23 mouse cellular contexts compared by ENCODE assay signal in genomic region chr11:43755411-43755810, GRCm38 (mm10). TPM values are rescaled to one million over a fixed set of nuclear protein-coding genes. Genes with fewer than 3 reads are reported as not detected.
A peak's percentile ranks its signal among the peaks of the same experiment; 100 is the strongest.
DNase-seq lines count a peak whose midpoint lies in the region; ATAC-seq and TF ChIP-seq lines count a peak whose summit lies in the region.
"Had no signal": no experiment of that assay in that cellular context is flagged by ENCODE, and none has a peak within 500 bp of the region (broad histone marks: within the 10 kb centered on the region; RNA-seq: fewer than 3 reads in every experiment).

No protein-coding gene starts in this region.

- DNase-seq in lung, embryonic 14.5 days = peak; percentile 21
- no peak for DNase-seq in lung, postnatal 4 days
- DNase-seq in CD4-positive helper T cell, adult 2 months (ENCODE audit: low read depth, low spot score) = peak; percentile 25
- DNase-seq in Patski (ENCODE audit: low read depth, low spot score) = no peak
- no peak for DNase-seq in heart, postnatal 10 days
- DNase-seq in spleen, postnatal 4 days (ENCODE audit: low spot score in 2 of 2) = no peak
- DNase-seq: adrenal gland, adult 8-10 months; cerebellum, adult 11 months; cerebellum, postnatal 14 days; heart, postnatal 4 days; right cerebral cortex, adult 18-20 months had no signal

- H3K27ac ChIP-seq in lung, embryonic 14.5 days (ENCODE audit: low read depth) = no peak overlapping the region
- H3K27ac ChIP-seq: embryonic facial prominence, embryonic 10.5 days; left cerebral cortex, adult 2 months; limb, embryonic 10.5 days; lung, embryonic 15.5 days; midbrain, embryonic 13.5 days had no signal

- no peaks in the 10 kb centered on the region for H3K4me1 ChIP-seq in lung, embryonic 14.5 days (ENCODE audit: insufficient read depth)
- H3K4me1 ChIP-seq: embryonic facial prominence, embryonic 10.5 days; heart, embryonic 12.5 days; limb, embryonic 10.5 days; lung, embryonic 15.5 days; midbrain, embryonic 13.5 days had no signal

- no peak overlapping the region for H3K4me3 ChIP-seq in lung, embryonic 14.5 days (ENCODE audit: low read depth, low read length)
- H3K4me3 ChIP-seq: embryonic facial prominence, embryonic 10.5 days; erythroblast, embryonic 14.5 days; heart, embryonic 12.5 days; left cerebral cortex, adult 2 months; limb, embryonic 10.5 days; lung, embryonic 15.5 days; midbrain, embryonic 13.5 days; myocyte had no signal

- intact Hi-C loops in heart, postnatal 10 days (cut with DNase I) = no loop called here

- no peaks in the 10 kb centered on the region for H3K9me3 ChIP-seq in lung, embryonic 14.5 days (ENCODE audit: low read depth, low read length)
- H3K9me3 ChIP-seq: embryonic facial prominence, embryonic 10.5 days; heart, embryonic 12.5 days; limb, embryonic 10.5 days; lung, embryonic 15.5 days; midbrain, embryonic 13.5 days had no signal

- no peaks in the 10 kb centered on the region for H3K36me3 ChIP-seq in lung, embryonic 14.5 days (ENCODE audit: insufficient read depth)
- H3K36me3 ChIP-seq: embryonic facial prominence, embryonic 10.5 days; heart, embryonic 12.5 days; limb, embryonic 10.5 days; lung, embryonic 15.5 days; midbrain, embryonic 13.5 days had no signal

- no peak for ATAC-seq in lung, embryonic 14.5 days (ENCODE audit: insufficient read depth)
- ATAC-seq in Patski = no peak
- ATAC-seq in megakaryocyte progenitor cell, adult 5-6 weeks (replicated peaks; ENCODE audit: poor library complexity) = peak; percentile 56
- ATAC-seq: forebrain, embryonic 14.5 days; inflammation-experienced regulatory T-cells, adult 6 months; midbrain, embryonic 13.5 days had no signal

- no peak overlapping the region for H3K4me2 ChIP-seq in lung, embryonic 14.5 days
- H3K4me2 ChIP-seq: heart, embryonic 12.5 days; liver, embryonic 11.5 days; lung, embryonic 15.5 days; midbrain, embryonic 13.5 days had no signal

- POLR2A ChIA-PET in Patski (lab: Charles Lee) = no interaction called here

- H3K27me3 ChIP-seq in lung, embryonic 14.5 days (ENCODE audit: insufficient read depth, low read length) = no peaks in the 10 kb centered on the region
- H3K27me3 ChIP-seq in Patski = peaks cover 8% of the 10 kb centered on the region
- H3K27me3 ChIP-seq: heart, embryonic 12.5 days; lung, embryonic 15.5 days; midbrain, embryonic 13.5 days had no signal

- 66% methylated on average over 5 of the region's 5 CpGs for WGBS in lung, embryonic 14.5 days

- TF ChIP-seq CTCF in lung, embryonic 14.5 days (IDR thresholded peaks at IDR 0.05; ENCODE audit: low read depth) = no peak
- TF ChIP-seq CTCF in Patski (IDR thresholded peaks at IDR 0.05) = peak; percentile 28

- CTCF ChIA-PET in Patski (lab: Charles Lee) = interaction anchor here (1.0 to 2.1 kb wide), 3 partner anchors 9 to 257 kb away, joined by 3 to 8 read pairs (median 4); no protein-coding TSS in a partner anchor

- in situ Hi-C loops in Patski (cut with MboI; ENCODE audit: low pct_unique_long_range_greater_than_20kb) = no loop called here

- no peak overlapping the region for H3K9ac ChIP-seq in lung, embryonic 14.5 days
- H3K9ac ChIP-seq: heart, embryonic 12.5 days; lung, embryonic 15.5 days; midbrain, embryonic 13.5 days had no signal

RNA-seq across cellular contexts. Expression of gene Ttc1, which starts 7.6 kb away (rescaled TPM):
- polyA plus RNA-seq in lung, embryonic 14.5 days (2014; fragmentation: Nextera tagmentation; extraction: Ambion mirVana) = 70.0 and 74.3 TPM in 2 replicates
- polyA plus RNA-seq in Patski (2021) = 65.3 TPM
- total RNA-seq in megakaryocyte progenitor cell, adult 5-6 weeks (2015) = 46.9 and 49.7 TPM in 2 replicates
- total RNA-seq in megakaryocyte progenitor cell, adult 5-6 weeks (2017) = 60.1 and 73.4 TPM in 2 replicates
- total RNA-seq in heart, postnatal 10 days (2021) = 10 to 100 TPM; 47.4 to 50.0 TPM

Comparison
In these comparisons a context has a peak if more than half of its experiments do, and no peak if none do; other contexts are left out.
1. DNase-seq: peak in lung, embryonic 14.5 days (single experiment) and CD4-positive helper T cell, adult 2 months (single experiment); none in lung, postnatal 4 days (0 of 2), Patski (single experiment), heart, postnatal 10 days (0 of 2) and spleen, postnatal 4 days (0 of 2).